9 mouse cellular contexts compared by ENCODE assay signal in the genomic region with DNA sequence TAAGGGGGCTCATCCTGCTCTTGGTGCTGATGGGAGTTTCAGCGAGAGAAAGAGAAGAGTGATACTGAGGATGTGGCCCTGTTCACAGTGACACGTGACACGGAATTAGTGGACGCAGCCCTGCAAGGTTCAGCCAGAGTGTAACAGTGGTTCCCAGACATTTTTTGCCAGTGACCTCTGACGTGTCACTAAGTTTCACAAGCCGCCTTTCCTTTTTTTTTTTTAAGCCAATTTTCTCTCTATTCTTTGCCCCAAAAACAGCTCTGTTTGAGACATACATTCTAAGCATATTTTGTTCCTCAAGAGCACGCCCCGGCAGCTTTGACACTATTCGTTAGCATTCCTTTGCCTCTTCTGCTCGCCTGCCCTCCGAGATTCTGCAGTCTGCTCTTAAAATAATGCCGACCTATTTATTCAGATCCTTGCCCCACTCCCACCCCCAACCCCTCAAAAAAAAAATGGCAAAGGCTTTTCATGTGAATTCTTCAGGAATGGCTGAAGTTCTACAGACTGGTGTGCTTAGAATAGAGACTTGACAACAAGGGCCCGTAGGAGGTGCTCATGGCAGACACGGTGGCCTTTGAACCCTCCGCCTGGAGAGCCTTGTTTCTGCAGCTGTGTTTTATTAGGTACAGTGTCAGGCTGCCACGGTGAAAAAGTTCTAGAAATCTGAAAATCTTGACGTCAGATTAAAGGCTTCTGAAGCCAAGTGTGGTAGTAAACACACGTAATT.
DNase-seq lines count a peak whose midpoint lies in the region; ATAC-seq lines count a peak whose summit lies in the region.
"Had no signal": no experiment of that assay in that cellular context is flagged by ENCODE, and none has a peak within 500 bp of the region (broad histone marks: within the 10 kb centered on the region; RNA-seq: fewer than 3 reads in every experiment).

No protein-coding gene starts in this region.

- intact Hi-C loops in left cerebral cortex, postnatal 36 days (cut with DNase I), result no loop called here

- WGBS in forebrain, embryonic 10.5 days, result 31% methylated on average over 18 of the region's 18 CpGs
- WGBS in forebrain, embryonic 13.5 days, result 18% methylated on average over 18 of the region's 18 CpGs
- 21% methylated on average over 18 of the region's 18 CpGs for WGBS in embryonic facial prominence, embryonic 14.5 days
- 36% methylated on average over 18 of the region's 18 CpGs for WGBS in intestine, embryonic 16.5 days

- H3K4me2 ChIP-seq in forebrain, embryonic 13.5 days, result no peak overlapping the region
- 0 out of 2 replicates have a peak overlapping the region, but pooled peaks have one; percentile 0 for H3K4me2 ChIP-seq in embryonic facial prominence, embryonic 14.5 days (ENCODE audit: low read depth, low read length)
- no peak overlapping the region for H3K4me2 ChIP-seq in intestine, embryonic 16.5 days (ENCODE audit: low read depth, low read length)

- H3K4me3 ChIP-seq in forebrain, embryonic 10.5 days, result no peak overlapping the region
- H3K4me3 ChIP-seq in forebrain, embryonic 13.5 days, result no peak overlapping the region
- H3K4me3 ChIP-seq in embryonic facial prominence, embryonic 14.5 days (ENCODE audit: low read depth, low read length), result no peak overlapping the region
- no peak overlapping the region for H3K4me3 ChIP-seq in intestine, embryonic 16.5 days (ENCODE audit: low read length)

- no peak for DNase-seq in forebrain, embryonic 10.5 days (ENCODE audit: extremely low spot score, low spot score)
- peak; percentile 66 for DNase-seq in embryonic facial prominence, embryonic 14.5 days (ENCODE audit: low spot score)
- DNase-seq in lung, postnatal 10 days, result peak; percentile 84
- DNase-seq in thymus, postnatal 0 days (ENCODE audit: low spot score), result no peak
- no peak for DNase-seq in left cerebral cortex, postnatal 36 days (ENCODE audit: low spot score in 2 of 2)
- no peak for DNase-seq in layer of hippocampus, postnatal 14 days (ENCODE audit: low spot score in 2 of 2)

- no peaks in the 10 kb centered on the region for H3K9me3 ChIP-seq in forebrain, embryonic 10.5 days
- no peaks in the 10 kb centered on the region for H3K9me3 ChIP-seq in forebrain, embryonic 13.5 days (replicated peaks)
- no peaks in the 10 kb centered on the region for H3K9me3 ChIP-seq in embryonic facial prominence, embryonic 14.5 days (ENCODE audit: control insufficient read depth, low read length)
- no peaks in the 10 kb centered on the region for H3K9me3 ChIP-seq in intestine, embryonic 16.5 days (ENCODE audit: control insufficient read depth, low read length)

- ATAC-seq in forebrain, embryonic 13.5 days, result no peak; the same call in 1 of the 2 replicates
- ATAC-seq in embryonic facial prominence, embryonic 14.5 days (ENCODE audit: low read depth), result 0 out of 2 replicates have a peak, but pooled peaks have one; percentile 31
- peak; percentile 83 for ATAC-seq in intestine, embryonic 16.5 days

- H3K27me3 ChIP-seq in forebrain, embryonic 10.5 days (ENCODE audit: poor library complexity, severe bottlenecking), result no peaks in the 10 kb centered on the region
- no peaks in the 10 kb centered on the region for H3K27me3 ChIP-seq in forebrain, embryonic 13.5 days
- H3K27me3 ChIP-seq in embryonic facial prominence, embryonic 14.5 days (replicated peaks; ENCODE audit: control insufficient read depth, insufficient read depth, low read length), result no peaks in the 10 kb centered on the region
- no peaks in the 10 kb centered on the region for H3K27me3 ChIP-seq in intestine, embryonic 16.5 days (replicated peaks; ENCODE audit: control insufficient read depth, insufficient read depth, low read length)

- no peaks in the 10 kb centered on the region for H3K36me3 ChIP-seq in forebrain, embryonic 10.5 days (replicated peaks)
- no peaks in the 10 kb centered on the region for H3K36me3 ChIP-seq in forebrain, embryonic 13.5 days (ENCODE audit: poor library complexity, severe bottlenecking)
- H3K36me3 ChIP-seq in embryonic facial prominence, embryonic 14.5 days (ENCODE audit: control insufficient read depth, insufficient read depth, low read length), result no peaks in the 10 kb centered on the region
- no peaks in the 10 kb centered on the region for H3K36me3 ChIP-seq in intestine, embryonic 16.5 days (ENCODE audit: control insufficient read depth, insufficient read depth, low read length)

- peaks cover 66% of the 10 kb centered on the region for H3K4me1 ChIP-seq in forebrain, embryonic 10.5 days
- peaks cover 67% of the 10 kb centered on the region for H3K4me1 ChIP-seq in forebrain, embryonic 13.5 days
- H3K4me1 ChIP-seq in embryonic facial prominence, embryonic 14.5 days (ENCODE audit: control insufficient read depth, insufficient read depth, low read length), result peaks cover 24% of the 10 kb centered on the region
- peaks cover 15% of the 10 kb centered on the region for H3K4me1 ChIP-seq in intestine, embryonic 16.5 days (ENCODE audit: control insufficient read depth, insufficient read depth, low read length)

- H3K27ac ChIP-seq in forebrain, embryonic 10.5 days, result peak overlapping the region; percentile 65
- H3K27ac ChIP-seq in forebrain, embryonic 13.5 days, result no peak overlapping the region
- H3K27ac ChIP-seq in embryonic facial prominence, embryonic 14.5 days (replicated peaks; ENCODE audit: low read depth, low read length), result peak overlapping the region; percentile 44; the same call in 1 of the 2 replicates
- H3K27ac ChIP-seq in intestine, embryonic 16.5 days (ENCODE audit: low read length), result peak overlapping the region; percentile 7; the same call in 1 of the 2 replicates
- H3K27ac ChIP-seq: liver, embryonic 14.5 days had no signal

- no peak overlapping the region for H3K9ac ChIP-seq in forebrain, embryonic 13.5 days
- no peak overlapping the region for H3K9ac ChIP-seq in embryonic facial prominence, embryonic 14.5 days (ENCODE audit: low read depth, low read length)
- no peak overlapping the region for H3K9ac ChIP-seq in intestine, embryonic 16.5 days (ENCODE audit: low read depth, low read length)
- H3K9ac ChIP-seq: liver, embryonic 14.5 days had no signal

Comparison
In these comparisons a context has a peak if more than half of its experiments do, and no peak if none do; other contexts are left out.
1. DNase-seq: peak in embryonic facial prominence, embryonic 14.5 days (single experiment) and lung, postnatal 10 days (single experiment); none in forebrain, embryonic 10.5 days (single experiment), thymus, postnatal 0 days (single experiment), left cerebral cortex, postnatal 36 days (0 of 2) and layer of hippocampus, postnatal 14 days (0 of 2).